Mouse (Mus musculus): ENCODE measurements at regions not wholly inside any gene's neighbourhood (a gene's known extent, or its start where the extent isn't known, plus 50 kb on each side); places are given as distances from the start of the nearest gene placed in this dataset.

GRCm38 (mm10) chr3:34443731-34444628 lies 206.2 kb upstream of the Sox2 start:
- TF ChIP-seq CTCF (conservative IDR thresholded peaks at IDR 0.05; ENCODE audit: insufficient read depth, insufficient read length, low read depth, low read length) (no peak), POLR2A (IDR thresholded peaks at IDR 0.05; ENCODE audit: low read depth, low read length) (no peak)
